Mouse (Mus musculus) kidney, postnatal 0 days (tissue): ENCODE data around the gene Abcc5. TPM values are rescaled to one million over a fixed set of nuclear protein-coding genes. Genes with fewer than 3 reads are reported as not detected.
"Not testable (repeated sequence)": the region's sequence is repeated elsewhere in the genome, so short reads cannot be mapped to it uniquely, and the experiment has no call there.

Experiments used
- ATAC-seq: fragments of 200-750 bp; cut with Nextera tagmentation; replicated peaks from 2 replicates; pipeline ENCODE4 v1.8.0; 2017; ENCODE audit warnings: low read depth, moderate number of reproducible peaks, moderate TSS enrichment, moderate library complexity; ENCODE audit not compliant: low FRiP score
- DNase-seq: peaks from one replicate; pipeline ENCODE4 v3.0.0-alpha.2; 2016; ENCODE audit warnings: low spot score
- H3K27ac ChIP-seq: fragments of 300-500 bp; sonication (generic); 2 replicates; pipeline ENCODE4 v1.5.1; 2014; ENCODE audit warnings: mild to moderate bottlenecking
- H3K27me3 ChIP-seq: fragments of 300-500 bp; sonication (generic); 2 replicates; pipeline ENCODE4 v1.6.1; 2014; ENCODE audit warnings: low read length, mixed read lengths; ENCODE audit not compliant: insufficient read depth
- H3K36me3 ChIP-seq: fragments of 300-500 bp; sonication (generic); 2 replicates; pipeline ENCODE4 v1.6.1; 2014; ENCODE audit warnings: low read length, mixed read lengths; ENCODE audit not compliant: insufficient read depth
- H3K4me1 ChIP-seq: fragments of 300-500 bp; sonication (generic); replicated peaks from 2 replicates; pipeline ENCODE4 v1.6.1; 2014; ENCODE audit warnings: antibody characterized with exemption, low read length, mixed read lengths; ENCODE audit not compliant: insufficient read depth
- H3K4me2 ChIP-seq: fragments of 300-500 bp; sonication (generic); 2 replicates; pipeline ENCODE4 v1.6.1; 2014; ENCODE audit warnings: mild to moderate bottlenecking, low read length, moderate library complexity, mixed read lengths
- H3K4me3 ChIP-seq: fragments of 300-500 bp; sonication (generic); replicated peaks from 2 replicates; pipeline ENCODE4 v1.5.1; 2014; ENCODE audit warnings: low read depth, low read length
- H3K9ac ChIP-seq: fragments of 300-500 bp; sonication (generic); 2 replicates; pipeline ENCODE4 v1.6.1; 2014; ENCODE audit warnings: low read depth, low read length
- H3K9me3 ChIP-seq: fragments of 300-500 bp; sonication (generic); replicated peaks from 2 replicates; pipeline ENCODE4 v1.6.1; 2016; ENCODE audit warnings: low read length, inconsistent platforms, mixed read lengths
- CTCF ChIP-seq: IDR thresholded peaks from 2 replicates; pipeline ENCODE4 v1.5.1; 2016; ENCODE audit warnings: antibody characterized with exemption, low read depth, mild to moderate bottlenecking, moderate library complexity
- WGBS: fragments of 180-500 bp; shearing (Covaris S2); extraction: QIAGEN DNeasy Blood & Tissue Kit; methylation state at CpG from one replicate; pipeline ENCODE4 v1.1.7; 2014; 5-methylcytosine and 5-hydroxymethylcytosine counted together
- polyA plus RNA-seq: library from polyadenylated mRNA; unstranded; fragments of >200 nt; fragmentation: Nextera tagmentation; extraction: Ambion mirVana; gene quantifications from 2 replicates; pipeline ENCODE4 v1.2.1, GENCODE M21; 2015

The Abcc5 gene
- polyA plus RNA-seq, 1 experiment from 2014 or later, result 35.7 TPM

DNA sequence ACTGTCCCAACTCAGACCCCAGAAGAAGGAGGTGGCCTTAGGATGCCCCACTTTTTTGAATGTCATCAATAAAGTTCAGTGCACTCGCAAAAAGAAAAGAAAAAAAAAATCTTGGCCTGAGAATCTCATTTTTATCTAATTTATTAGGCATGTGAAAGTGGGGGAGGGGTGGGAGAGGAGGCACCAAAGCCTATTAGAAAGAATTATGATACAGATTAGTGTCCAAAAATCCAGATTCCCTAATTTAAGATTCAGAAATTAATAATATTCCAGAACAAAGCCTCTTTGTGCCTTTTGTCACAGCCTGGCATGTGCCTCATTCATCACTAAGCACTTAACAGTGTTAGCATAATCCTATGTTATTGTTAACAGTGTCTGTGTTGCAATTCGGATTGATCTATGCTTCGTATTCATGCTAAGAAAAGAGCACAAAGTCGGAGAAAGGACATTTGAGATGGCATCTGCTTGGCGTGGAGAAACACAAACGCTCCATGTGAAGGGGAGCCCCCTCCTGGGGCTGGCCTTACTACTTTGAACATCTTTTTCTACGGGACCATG lies 18.7 kb upstream of the Abcc5 start:
- ATAC-seq (no peak), DNase-seq (no peak)
- no peak for TF ChIP-seq CTCF
- WGBS, result 58% methylated on average over 7 of the region's 7 CpGs
- Histone ChIP-seq H3K9ac (no peak overlapping the region), H3K4me1 (no peaks in the 10 kb centered on the region), H3K9me3 (no peaks in the 10 kb centered on the region), H3K4me3 (no peak overlapping the region), H3K4me2 (no peak overlapping the region), H3K36me3 (no peaks in the 10 kb centered on the region), H3K27ac (no peak overlapping the region), H3K27me3 (no peaks in the 10 kb centered on the region)

DNA sequence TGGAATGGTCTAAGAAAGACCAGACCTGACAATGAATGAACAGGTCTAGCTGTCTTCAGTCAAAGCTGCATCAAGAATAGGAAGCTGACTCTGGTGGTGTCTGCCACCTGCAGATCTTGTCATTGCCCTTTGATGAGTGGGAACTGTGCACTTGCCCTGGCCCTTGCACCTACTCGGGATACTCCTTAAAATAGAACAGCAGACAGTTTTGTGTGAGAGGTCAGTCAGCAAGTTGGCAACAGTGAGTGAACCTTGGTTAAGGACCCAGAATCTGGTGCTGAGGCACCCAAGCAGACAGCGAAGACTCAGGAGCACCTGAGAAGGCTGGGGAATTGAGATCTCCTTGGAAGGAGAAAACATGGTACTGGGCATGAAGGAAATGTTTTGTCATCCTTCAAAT lies 16.7 kb upstream of the Abcc5 start:
- DNase-seq (no peak), ATAC-seq (no peak)
- H3K27ac ChIP-seq, result no peak overlapping the region
- H3K9me3 ChIP-seq, result no peaks in the 10 kb centered on the region
- WGBS, result 75% methylated on average over 2 of the region's 2 CpGs
- H3K4me2 ChIP-seq, result no peak overlapping the region
- no peak for TF ChIP-seq CTCF
- H3K9ac ChIP-seq, result no peak overlapping the region
- no peak overlapping the region for H3K4me3 ChIP-seq
- no peaks in the 10 kb centered on the region for H3K36me3 ChIP-seq
- H3K4me1 ChIP-seq, result no peaks in the 10 kb centered on the region
- H3K27me3 ChIP-seq, result no peaks in the 10 kb centered on the region

DNA sequence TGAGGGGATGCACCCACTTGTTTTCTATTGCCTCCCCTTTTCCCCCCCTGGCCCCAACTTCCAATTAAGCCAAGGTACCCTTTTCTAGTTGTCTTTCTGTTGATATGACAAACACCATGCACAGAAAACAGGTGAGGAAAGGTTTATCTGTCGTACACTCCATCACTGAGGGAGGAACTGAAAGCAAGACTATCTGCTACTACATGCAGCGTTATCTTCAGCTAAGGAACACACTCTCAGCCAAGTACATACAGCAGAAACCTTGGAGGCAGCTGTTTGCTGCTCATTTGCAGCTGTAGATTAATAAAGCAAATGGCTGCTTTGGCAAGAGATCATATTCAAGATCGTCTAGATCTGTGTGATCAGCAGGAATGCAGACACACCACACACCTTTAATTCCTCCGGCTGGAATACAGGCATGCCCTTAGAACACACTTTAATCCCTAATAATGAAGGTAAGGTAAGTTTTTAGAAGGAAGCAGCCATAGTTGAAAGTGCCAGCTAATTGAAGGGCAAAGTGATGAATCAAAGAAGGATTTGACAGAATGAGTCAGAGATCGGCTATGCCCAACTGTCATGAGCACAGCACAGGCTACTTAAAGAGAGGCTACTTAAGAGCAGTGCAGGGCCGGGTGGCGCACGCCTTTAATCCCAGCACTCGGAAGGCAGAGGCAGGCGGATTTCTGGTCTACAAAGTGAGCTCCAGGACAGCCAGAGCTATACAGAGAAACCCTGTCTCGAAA lies 12.7 kb upstream of the Abcc5 start:
- DNase-seq (no peak), ATAC-seq (no peak)
- no peak overlapping the region for H3K9ac ChIP-seq
- H3K27me3 ChIP-seq, result no peaks in the 10 kb centered on the region
- no peak overlapping the region for H3K27ac ChIP-seq
- 85% methylated on average over 11 of the region's 11 CpGs for WGBS
- no peaks in the 10 kb centered on the region for H3K9me3 ChIP-seq
- no peak for TF ChIP-seq CTCF
- no peaks in the 10 kb centered on the region for H3K4me1 ChIP-seq
- no peak overlapping the region for H3K4me2 ChIP-seq
- no peak overlapping the region for H3K4me3 ChIP-seq
- H3K36me3 ChIP-seq, result no peaks in the 10 kb centered on the region

DNA sequence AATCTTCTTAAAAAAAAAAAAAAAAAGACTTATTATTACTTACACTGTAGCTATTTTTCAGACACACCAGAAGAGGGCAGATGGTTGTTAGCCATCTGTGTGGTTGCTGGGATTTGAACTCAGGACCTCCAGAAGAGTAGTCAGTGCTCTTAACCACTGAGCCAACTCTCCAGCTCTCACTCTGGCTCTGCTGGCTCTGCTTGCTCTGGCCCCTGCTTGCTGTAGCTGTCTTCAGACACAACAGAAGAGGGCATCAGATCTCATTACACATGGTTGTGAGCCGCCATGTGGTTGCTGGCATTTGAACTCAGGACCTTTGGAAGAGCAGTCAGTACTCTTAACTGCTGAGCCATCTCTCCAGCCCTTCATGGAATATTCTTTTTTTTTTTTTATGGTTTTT lies 11.9 kb upstream of the Abcc5 start:
- DNase-seq, ATAC-seq, H3K4me1 ChIP-seq, H3K9me3 ChIP-seq, H3K36me3 ChIP-seq, H3K27me3 ChIP-seq, H3K9ac ChIP-seq, H3K4me3 ChIP-seq, H3K4me2 ChIP-seq, H3K27ac ChIP-seq: not testable (repeated sequence)
- WGBS, result 93% methylated on average over 1 of the region's 1 CpGs

DNA sequence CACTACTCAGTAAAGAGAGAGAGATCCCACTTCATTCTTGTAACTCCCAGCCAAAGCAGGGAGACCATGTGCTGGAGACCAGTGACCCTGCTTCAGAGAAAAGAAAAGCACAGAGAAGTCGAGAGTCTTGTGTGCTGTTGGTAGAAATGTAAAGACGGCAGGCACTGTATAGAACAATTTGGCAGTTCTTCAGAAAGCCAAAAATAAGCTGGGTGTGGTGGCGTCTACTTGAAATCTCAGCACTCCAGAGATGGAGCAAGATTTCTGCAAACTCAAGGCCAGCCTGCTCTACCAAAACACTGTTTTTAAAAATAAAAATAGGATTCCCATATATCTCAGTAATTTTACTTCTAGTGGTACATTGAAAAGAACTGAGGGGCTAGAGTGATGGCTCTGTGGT lies 10.1 kb upstream of the Abcc5 start:
- no peaks in the 10 kb centered on the region for H3K9me3 ChIP-seq
- ATAC-seq, result no peak
- H3K4me2 ChIP-seq, result no peak overlapping the region
- WGBS, result 80% methylated on average over 3 of the region's 3 CpGs
- H3K36me3 ChIP-seq, result no peaks in the 10 kb centered on the region
- no peak overlapping the region for H3K4me3 ChIP-seq
- H3K4me1 ChIP-seq, result no peaks in the 10 kb centered on the region
- no peaks in the 10 kb centered on the region for H3K27me3 ChIP-seq
- no peak overlapping the region for H3K9ac ChIP-seq
- DNase-seq, result no peak
- no peak overlapping the region for H3K27ac ChIP-seq
- no peak for TF ChIP-seq CTCF

DNA sequence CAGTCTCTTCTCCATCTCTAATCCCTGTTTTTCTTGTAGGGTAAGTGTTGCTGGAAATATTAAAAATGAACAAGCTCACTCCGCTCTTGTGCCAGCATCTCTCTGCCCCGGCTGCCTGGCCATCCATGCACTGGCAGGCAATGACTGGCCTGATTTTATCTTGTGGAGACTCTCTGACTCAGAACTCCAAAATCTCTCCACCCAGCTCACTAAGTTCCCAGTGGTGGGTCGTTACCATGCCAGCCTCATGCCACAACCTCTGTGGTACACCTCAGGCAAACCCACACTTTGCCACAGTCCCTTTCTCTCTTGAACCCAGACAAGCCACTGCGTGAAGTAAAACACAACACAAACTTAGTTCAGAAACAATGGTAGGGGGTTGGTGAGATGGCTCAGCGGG lies 3.1 kb upstream of the Abcc5 start:
- Histone ChIP-seq H3K9me3 (no peaks in the 10 kb centered on the region), H3K27ac (no peak overlapping the region), H3K4me3 (no peak overlapping the region), H3K4me1 (no peaks in the 10 kb centered on the region), H3K27me3 (no peaks in the 10 kb centered on the region), H3K4me2 (no peak overlapping the region), H3K36me3 (no peaks in the 10 kb centered on the region), H3K9ac (no peak overlapping the region)
- TF ChIP-seq CTCF, result no peak
- 87% methylated on average over 5 of the region's 5 CpGs for WGBS
- ATAC-seq (no peak), DNase-seq (no peak)

DNA sequence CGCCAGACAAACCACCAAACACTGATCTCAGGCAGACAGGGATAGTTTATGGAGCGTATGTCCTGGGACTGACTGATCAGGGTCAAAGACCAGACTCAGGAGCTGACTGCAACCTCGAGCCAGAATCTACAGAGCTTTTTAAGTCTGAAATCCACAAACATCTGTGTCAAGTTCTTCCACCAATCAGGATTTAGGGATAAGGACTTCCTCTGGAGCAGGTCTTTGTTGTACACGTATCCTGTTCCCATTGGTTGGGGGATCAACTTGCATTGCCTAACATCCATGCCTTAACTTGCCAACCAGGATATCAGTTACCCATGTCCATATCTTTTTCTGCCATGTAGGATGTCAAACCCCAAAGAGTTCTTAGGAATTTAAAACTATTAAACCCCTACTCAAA lies 1.4 kb upstream of the Abcc5 start:
- DNase-seq (no peak), ATAC-seq (no peak)
- no peaks in the 10 kb centered on the region for H3K36me3 ChIP-seq
- no peak for TF ChIP-seq CTCF
- 59% methylated on average over 4 of the region's 4 CpGs for WGBS
- no peak overlapping the region for H3K4me3 ChIP-seq
- H3K27ac ChIP-seq, result no peak overlapping the region
- H3K27me3 ChIP-seq, result no peaks in the 10 kb centered on the region
- H3K4me2 ChIP-seq, result no peak overlapping the region
- H3K4me1 ChIP-seq, result no peaks in the 10 kb centered on the region
- no peak overlapping the region for H3K9ac ChIP-seq
- H3K9me3 ChIP-seq, result no peaks in the 10 kb centered on the region
